In the genomic region with DNA sequence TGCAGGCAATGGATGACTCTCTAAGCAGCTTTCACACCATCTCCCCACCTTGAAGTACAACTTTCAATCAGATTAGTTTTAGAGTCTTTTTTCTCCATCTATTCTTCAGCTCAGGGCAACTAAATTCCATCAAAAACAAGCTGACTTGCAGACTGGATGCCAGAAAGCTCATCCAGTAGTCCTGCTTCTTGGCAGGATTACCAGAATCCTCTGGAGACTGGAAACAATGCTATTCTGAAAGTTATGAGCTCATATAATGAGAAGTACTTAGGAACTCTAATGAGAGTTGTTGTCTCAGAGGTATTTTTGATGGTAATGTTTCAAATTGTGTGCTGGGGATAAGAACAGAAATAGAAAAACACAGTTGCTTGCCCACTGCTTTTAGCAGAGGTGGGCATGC, we compare ENCODE assay signal across 33 mouse cellular contexts. TPM values are rescaled to one million over a fixed set of nuclear protein-coding genes. Genes with fewer than 3 reads are reported as not detected.
DNase-seq lines count a peak whose midpoint lies in the region; ATAC-seq lines count a peak whose summit lies in the region.
"Had no signal": no experiment of that assay in that cellular context is flagged by ENCODE, and none has a peak within 500 bp of the region (broad histone marks: within the 10 kb centered on the region; RNA-seq: fewer than 3 reads in every experiment).

A gene (plus strand): TSS at position 366 of the 400 bp plus-strand sequence.

- H3K27ac ChIP-seq in lung, embryonic 16.5 days (ENCODE audit: low read length), result 0 out of 2 replicates have a peak within 1 kb of the TSS, but pooled peaks have one; percentile 22
- no peak within 1 kb of the TSS for H3K27ac ChIP-seq in forebrain, embryonic 14.5 days (ENCODE audit: low read depth, low read length)
- H3K27ac ChIP-seq: forebrain, embryonic 10.5 days; forebrain, embryonic 13.5 days; heart, adult 2 months; heart, embryonic 10.5 days; heart, embryonic 13.5 days; hindbrain, embryonic 12.5 days; hindbrain, embryonic 15.5 days had no signal

- no peak within 1 kb of the TSS for H3K9ac ChIP-seq in lung, embryonic 16.5 days (ENCODE audit: low read length)
- H3K9ac ChIP-seq in forebrain, embryonic 14.5 days (ENCODE audit: low read length), result no peak within 1 kb of the TSS
- H3K9ac ChIP-seq: forebrain, embryonic 13.5 days; forebrain, postnatal 0 days; heart, embryonic 13.5 days; hindbrain, embryonic 12.5 days; hindbrain, embryonic 15.5 days had no signal

- no peaks in the 10 kb centered on the region for H3K36me3 ChIP-seq in lung, embryonic 16.5 days (ENCODE audit: control insufficient read depth, insufficient read depth, low read length)
- no peaks in the 10 kb centered on the region for H3K36me3 ChIP-seq in forebrain, embryonic 14.5 days (ENCODE audit: control insufficient read depth, insufficient read depth, low read length)
- H3K36me3 ChIP-seq: forebrain, embryonic 10.5 days; heart, embryonic 10.5 days; heart, embryonic 13.5 days; hindbrain, embryonic 12.5 days; hindbrain, embryonic 15.5 days had no signal

- no peaks in the 10 kb centered on the region for H3K27me3 ChIP-seq in lung, embryonic 16.5 days (ENCODE audit: control insufficient read depth, insufficient read depth, low read depth, low read length)
- no peaks in the 10 kb centered on the region for H3K27me3 ChIP-seq in forebrain, embryonic 14.5 days (replicated peaks; ENCODE audit: control insufficient read depth, insufficient read depth, low read length)
- H3K27me3 ChIP-seq: forebrain, embryonic 13.5 days; heart, embryonic 13.5 days; hindbrain, embryonic 12.5 days; hindbrain, embryonic 15.5 days had no signal

- H3K4me3 ChIP-seq in lung, embryonic 16.5 days (ENCODE audit: low read length), result no peak within 1 kb of the TSS
- no peak within 1 kb of the TSS for H3K4me3 ChIP-seq in forebrain, embryonic 14.5 days (ENCODE audit: low read depth, low read length)
- H3K4me3 ChIP-seq: forebrain, embryonic 10.5 days; forebrain, embryonic 13.5 days; heart, adult 2 months; heart, embryonic 10.5 days; heart, embryonic 13.5 days; hindbrain, embryonic 12.5 days; hindbrain, embryonic 15.5 days had no signal

- DNase-seq in frontal cortex, postnatal 25 days (ENCODE audit: low spot score in 2 of 2), result no peak
- no peak for DNase-seq in lung, adult 18-20 months
- peak; percentile 9 for DNase-seq in 3T3-L1 (ENCODE audit: low read depth, low spot score)
- DNase-seq in adipocyte (ENCODE audit: low spot score), result peak; percentile 29
- DNase-seq in embryo, embryonic 10 days (ENCODE audit: low spot score), result no peak
- DNase-seq in forebrain, embryonic 14.5 days (ENCODE audit: low spot score), result no peak
- DNase-seq: adrenal gland, postnatal 10 days; B cell, adult 2 months; cerebellum, adult 11-12 months; cerebellum, adult 8-10 months; cerebellum, postnatal 10 days; cerebellum, postnatal 36 days; forebrain, postnatal 0 days; gastrocnemius, postnatal 10 days; gastrocnemius, postnatal 36 days; heart, adult 2 months had no signal

- peak; percentile 82 for ATAC-seq in frontal cortex, adult (ENCODE audit: low TSS enrichment)
- no peak for ATAC-seq in lung, embryonic 16.5 days (ENCODE audit: low read depth)
- ATAC-seq in forebrain, embryonic 14.5 days, result no peak
- ATAC-seq: activated CD4-positive, CD25-positive, alpha-beta regulatory T cell, adult 4 months; CD4-positive, CD25-positive, alpha-beta regulatory T cell, adult 4 months; forebrain, embryonic 13.5 days; forebrain, postnatal 0 days; inflammation-experienced regulatory T-cells, adult 6 months; intestine, embryonic 16.5 days had no signal

- no peak within 1 kb of the TSS for H3K4me2 ChIP-seq in lung, embryonic 16.5 days (ENCODE audit: low read depth, low read length)
- H3K4me2 ChIP-seq in forebrain, embryonic 14.5 days (ENCODE audit: low read length), result no peak within 1 kb of the TSS
- H3K4me2 ChIP-seq: forebrain, embryonic 13.5 days; heart, embryonic 13.5 days; hindbrain, embryonic 12.5 days; hindbrain, embryonic 15.5 days had no signal

- 0 out of 2 replicates have a peak, but pooled peaks cover 2% of the 10 kb centered on the region for H3K4me1 ChIP-seq in lung, embryonic 16.5 days (replicated peaks; ENCODE audit: control insufficient read depth, insufficient read depth, low read length)
- no peaks in the 10 kb centered on the region for H3K4me1 ChIP-seq in forebrain, embryonic 14.5 days (ENCODE audit: control insufficient read depth, insufficient read depth, low read length)
- H3K4me1 ChIP-seq: forebrain, embryonic 10.5 days; forebrain, embryonic 13.5 days; heart, embryonic 10.5 days; heart, embryonic 13.5 days; hindbrain, embryonic 12.5 days; hindbrain, embryonic 15.5 days had no signal

- H3K9me3 ChIP-seq in lung, embryonic 16.5 days (ENCODE audit: control insufficient read depth, low read length), result no peaks in the 10 kb centered on the region
- no peaks in the 10 kb centered on the region for H3K9me3 ChIP-seq in forebrain, embryonic 14.5 days (replicated peaks; ENCODE audit: control insufficient read depth, low read length)
- H3K9me3 ChIP-seq: forebrain, embryonic 10.5 days; forebrain, embryonic 13.5 days; heart, embryonic 10.5 days; heart, embryonic 13.5 days; hindbrain, embryonic 12.5 days; hindbrain, embryonic 15.5 days had no signal

RNA-seq across cellular contexts. Expression of the gene that starts here (rescaled TPM):
- polyA plus RNA-seq in lung, embryonic 16.5 days (2015; fragmentation: Nextera tagmentation; extraction: Ambion mirVana), result not detected in 2 replicates
- not detected in 2 replicates for polyA plus RNA-seq in forebrain, embryonic 14.5 days (2014; fragmentation: Nextera tagmentation; extraction: Ambion mirVana)
- polyA plus RNA-seq: activated CD4-positive, CD25-positive, alpha-beta regulatory T cell, adult 4 months; brain, embryonic 14.5 days; CD4-positive, CD25-positive, alpha-beta regulatory T cell, adult 4 months; cortical plate, adult 2 months; embryonic facial prominence, embryonic 11.5 days; embryonic facial prominence, embryonic 14.5 days; forebrain, embryonic 10.5 days; forebrain, embryonic 13.5 days; forebrain, postnatal 0 days; heart, adult 2 months; heart, embryonic 10.5 days; heart, embryonic 13.5 days; heart, embryonic 16.5 days; hindbrain, embryonic 12.5 days; hindbrain, embryonic 15.5 days; inflammation-experienced regulatory T-cells, adult 6 months; intestine, embryonic 16.5 days had no signal

Comparison
In these comparisons a context has a peak if more than half of its experiments do, and no peak if none do; other contexts are left out.
1. DNase-seq: peak in 3T3-L1 (single experiment) and adipocyte (single experiment); none in frontal cortex, postnatal 25 days (0 of 2), lung, adult 18-20 months (0 of 2), embryo, embryonic 10 days (single experiment) and forebrain, embryonic 14.5 days (single experiment).